Mouse (Mus musculus): ENCODE measurements around the gene Sec14l3. TPM values are rescaled to one million over a fixed set of nuclear protein-coding genes. Genes with fewer than 3 reads are reported as not detected.

Sec14l3 gene
- polyA plus RNA-seq, 1 experiment from 2014 or later: 2.1 TPM

DNA sequence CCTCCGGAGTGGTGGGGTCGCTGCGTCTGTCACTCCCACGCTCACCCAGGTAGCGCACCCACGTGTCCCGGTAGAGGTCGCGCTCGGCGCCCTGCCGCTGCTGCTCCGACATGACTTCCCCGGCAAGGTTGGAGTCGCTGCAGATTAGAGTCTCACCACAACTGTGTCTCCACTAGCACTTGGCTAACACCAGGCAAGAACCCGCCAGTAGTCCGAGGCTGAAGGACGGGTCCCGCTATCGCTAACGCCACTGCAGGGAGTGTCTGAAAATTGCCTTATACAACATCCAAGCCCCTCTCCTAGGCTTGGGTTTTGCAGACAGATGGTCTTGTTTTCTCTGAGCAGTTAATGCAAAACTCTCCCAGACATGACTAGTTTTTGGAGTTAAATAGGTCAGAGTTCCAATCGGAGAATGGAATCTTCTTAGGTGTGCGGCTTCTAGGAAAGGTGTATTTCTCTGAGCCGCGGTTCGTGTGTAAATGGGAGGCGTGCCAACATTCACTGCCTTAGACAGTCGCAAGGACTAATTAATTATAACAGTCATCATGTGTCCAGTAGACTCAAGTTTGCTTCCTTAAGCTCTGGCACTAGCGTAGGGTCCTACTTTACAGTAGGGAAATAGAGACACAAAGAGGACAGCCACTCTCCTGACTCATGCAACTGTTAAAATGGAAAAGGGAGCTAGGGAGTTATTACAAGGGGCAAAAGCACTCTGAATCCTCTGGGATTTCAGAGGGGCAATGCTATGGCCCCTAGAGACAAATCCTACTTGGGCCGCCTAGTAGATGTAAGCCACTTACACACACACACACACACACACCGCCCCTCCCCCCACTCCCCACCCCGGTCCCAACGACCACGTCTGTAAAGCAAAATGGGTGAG is 30.8 kb downstream of the Sec14l3 start, which contains the start of gene Mtfp1:
Gene Mtfp1, minus strand, starts transcription at position 275 of the 883 bp plus-strand sequence.
- Histone ChIP-seq H3K9me3 (replicated peaks; ENCODE audit: control insufficient read depth, low read length) (peaks cover 8% of the 10 kb centered on the region), H3K9ac (ENCODE audit: low read length) (peak within 1 kb of the TSS; percentile 81), H3K4me2 (ENCODE audit: low read depth, low read length) (peak within 1 kb of the TSS; percentile 64), H3K4me3 (ENCODE audit: low read length) (peak within 1 kb of the TSS; percentile 76), H3K36me3 (ENCODE audit: control insufficient read depth, insufficient read depth) (peaks cover 25% of the 10 kb centered on the region), H3K4me1 (ENCODE audit: control insufficient read depth, insufficient read depth, low read length) (peaks cover 21% of the 10 kb centered on the region), H3K27me3 (ENCODE audit: control insufficient read depth, insufficient read depth, low read length) (no peaks in the 10 kb centered on the region), H3K27ac (ENCODE audit: low read length) (peak within 1 kb of the TSS; percentile 94)
- 6% methylated on average over 34 of the region's 34 CpGs for WGBS
- peak; percentile 14; the same call in 1 of the 2 replicates for ATAC-seq (replicated peaks; ENCODE audit: extremely low read depth, insufficient read depth, low FRiP score)

DNA sequence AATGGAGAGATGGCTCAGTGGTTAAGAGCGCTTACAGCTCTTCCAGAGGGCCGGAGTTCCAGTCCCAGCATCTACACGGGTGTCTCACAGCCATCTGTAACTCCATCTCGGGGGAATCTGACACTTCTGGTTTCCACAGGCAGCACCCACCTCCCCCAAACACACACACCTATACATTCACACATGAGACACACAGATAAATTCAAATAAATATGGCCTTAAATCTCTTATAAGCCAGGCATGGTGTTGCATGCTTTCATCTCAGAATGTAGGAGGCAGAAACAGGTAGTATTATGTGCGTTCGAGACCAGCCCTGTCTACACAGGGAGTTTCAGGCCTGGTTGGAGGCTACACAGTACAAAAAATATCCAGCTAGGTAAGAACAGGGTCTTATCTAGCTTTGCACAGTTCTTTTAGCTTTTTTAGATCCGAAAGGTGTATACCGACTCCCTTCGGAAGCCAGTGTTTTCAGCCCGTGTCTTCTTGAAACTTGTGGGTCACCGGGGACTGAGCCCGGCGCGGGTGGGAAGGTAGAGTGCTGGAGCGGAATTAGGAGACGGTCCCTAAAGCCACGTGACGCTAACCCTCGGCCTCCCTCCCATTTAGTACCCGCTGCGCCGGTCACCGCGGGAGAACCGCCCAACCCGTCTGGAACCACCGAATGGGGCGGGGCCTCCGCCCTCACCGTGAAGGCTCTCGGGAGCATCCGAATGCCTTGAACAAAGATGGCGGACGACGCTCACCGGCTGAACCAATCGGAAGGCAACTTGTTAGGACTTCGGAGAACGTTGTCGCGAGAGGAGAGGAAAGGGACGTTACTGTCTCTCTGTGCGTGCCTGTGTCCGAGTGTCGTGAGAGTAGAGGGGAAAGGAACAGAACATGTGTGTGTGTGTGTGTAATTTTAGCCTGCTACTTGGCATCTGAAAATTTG is 31.7 kb downstream of the Sec14l3 start:
- Histone ChIP-seq H3K4me2 (ENCODE audit: low read depth, low read length) (peak overlapping the region; percentile 82), H3K27ac (ENCODE audit: low read length) (peak overlapping the region; percentile 94), H3K9ac (ENCODE audit: low read length) (peak overlapping the region; percentile 81), H3K4me3 (ENCODE audit: low read length) (peak overlapping the region; percentile 76), H3K4me1 (ENCODE audit: control insufficient read depth, insufficient read depth, low read length) (peaks cover 21% of the 10 kb centered on the region), H3K27me3 (ENCODE audit: control insufficient read depth, insufficient read depth, low read length) (no peaks in the 10 kb centered on the region), H3K9me3 (replicated peaks; ENCODE audit: control insufficient read depth, low read length) (peaks cover 1% of the 10 kb centered on the region; the same call in 1 of the 2 replicates), H3K36me3 (ENCODE audit: control insufficient read depth, insufficient read depth) (peaks cover 18% of the 10 kb centered on the region)
- ATAC-seq (replicated peaks; ENCODE audit: extremely low read depth, insufficient read depth, low FRiP score): peak; percentile 95
- 3% methylated on average over 45 of the region's 45 CpGs for WGBS

DNA sequence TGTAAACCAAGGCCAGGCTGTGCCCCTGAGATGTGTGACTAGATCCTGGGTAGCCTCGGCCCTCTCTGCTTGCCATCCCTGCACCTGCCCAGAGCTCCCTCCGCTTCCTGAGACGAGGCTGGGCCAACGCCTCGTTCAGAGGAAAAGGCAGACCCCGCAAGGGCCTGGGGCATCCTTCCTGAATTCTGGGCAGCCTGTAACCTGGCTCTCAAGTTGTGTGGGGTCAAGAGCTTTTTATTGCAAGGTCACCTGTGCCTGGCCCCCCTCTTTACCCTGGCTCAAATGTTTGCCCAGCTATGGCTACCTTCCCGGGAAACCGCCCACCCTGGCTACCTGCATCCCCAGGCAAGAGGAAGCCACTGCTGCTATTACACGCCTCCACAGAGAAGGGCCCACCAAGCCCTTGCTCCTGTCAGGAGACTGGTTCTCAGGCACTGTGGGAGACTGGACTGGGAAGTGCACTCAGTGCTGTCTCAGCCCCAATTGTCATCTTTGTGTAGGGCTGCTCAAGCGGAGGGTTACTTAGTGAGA is 32.5 kb downstream of the Sec14l3 start:
- 32% methylated on average over 10 of the region's 10 CpGs for WGBS
- Histone ChIP-seq H3K27me3 (ENCODE audit: control insufficient read depth, insufficient read depth, low read length) (no peaks in the 10 kb centered on the region), H3K9ac (ENCODE audit: low read length) (peak overlapping the region; percentile 78), H3K4me3 (ENCODE audit: low read length) (peak overlapping the region; percentile 56), H3K4me1 (ENCODE audit: control insufficient read depth, insufficient read depth, low read length) (peaks cover 21% of the 10 kb centered on the region), H3K9me3 (replicated peaks; ENCODE audit: control insufficient read depth, low read length) (no peaks in the 10 kb centered on the region), H3K36me3 (ENCODE audit: control insufficient read depth, insufficient read depth) (peaks cover 9% of the 10 kb centered on the region), H3K4me2 (ENCODE audit: low read depth, low read length) (peak overlapping the region; percentile 82), H3K27ac (ENCODE audit: low read length) (peak overlapping the region; percentile 93)
- peak; percentile 7; the same call in 1 of the 2 replicates for ATAC-seq (replicated peaks; ENCODE audit: extremely low read depth, insufficient read depth, low FRiP score)

DNA sequence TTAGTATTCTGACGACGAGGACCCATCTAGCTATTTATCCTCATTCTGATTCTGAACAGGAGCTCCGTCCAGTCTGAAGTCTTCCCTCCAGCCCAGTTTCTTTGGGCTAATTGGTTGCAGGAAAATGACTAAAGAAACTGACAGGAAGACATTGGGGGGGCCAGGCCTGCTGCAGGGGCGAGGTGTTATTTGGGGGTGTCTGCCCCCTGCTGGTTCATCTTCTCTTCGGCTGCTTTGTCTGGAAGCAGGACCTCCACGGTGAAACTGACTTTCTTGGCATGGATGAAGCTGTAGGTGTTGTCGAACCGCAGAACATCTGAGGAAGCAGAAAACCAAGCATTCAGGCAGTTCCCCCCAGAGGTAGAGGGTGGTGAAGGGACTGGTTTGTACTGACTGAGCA is 33.5 kb downstream of the Sec14l3 start:
- H3K9ac ChIP-seq (ENCODE audit: low read length): no peak overlapping the region
- H3K9me3 ChIP-seq (replicated peaks; ENCODE audit: control insufficient read depth, low read length): no peaks in the 10 kb centered on the region
- H3K27ac ChIP-seq (ENCODE audit: low read length): no peak overlapping the region
- peaks cover 4% of the 10 kb centered on the region; the same call in 1 of the 2 replicates for H3K36me3 ChIP-seq (ENCODE audit: control insufficient read depth, insufficient read depth)
- H3K4me3 ChIP-seq (ENCODE audit: low read length): no peak overlapping the region
- no peak overlapping the region for H3K4me2 ChIP-seq (ENCODE audit: low read depth, low read length)
- H3K4me1 ChIP-seq (ENCODE audit: control insufficient read depth, insufficient read depth, low read length): peaks cover 21% of the 10 kb centered on the region
- 65% methylated on average over 8 of the region's 8 CpGs for WGBS
- ATAC-seq (replicated peaks; ENCODE audit: extremely low read depth, insufficient read depth, low FRiP score): no peak
- H3K27me3 ChIP-seq (ENCODE audit: control insufficient read depth, insufficient read depth, low read length): no peaks in the 10 kb centered on the region

DNA sequence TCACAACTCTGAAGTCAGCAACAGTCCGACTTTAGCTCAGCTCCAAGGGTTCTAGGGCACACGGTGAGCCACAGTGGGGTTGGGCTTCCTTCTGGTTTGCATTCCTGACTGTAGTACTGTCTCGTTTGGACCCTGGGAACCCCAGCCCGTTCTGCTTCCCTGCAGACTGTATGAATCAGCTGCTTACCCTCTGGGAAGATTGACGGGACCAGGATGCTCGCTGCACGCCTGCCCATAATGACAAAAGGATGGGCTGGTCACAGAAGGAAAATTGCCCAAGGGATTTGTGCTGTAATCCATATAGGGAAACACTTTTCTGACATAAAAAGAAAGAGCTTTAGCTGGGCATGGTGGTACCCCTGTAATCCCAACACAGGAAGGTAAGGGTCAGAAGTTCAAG is 34.2 kb downstream of the Sec14l3 start:
- Histone ChIP-seq H3K9me3 (replicated peaks; ENCODE audit: control insufficient read depth, low read length) (no peaks in the 10 kb centered on the region), H3K4me1 (ENCODE audit: control insufficient read depth, insufficient read depth, low read length) (peaks cover 18% of the 10 kb centered on the region), H3K36me3 (ENCODE audit: control insufficient read depth, insufficient read depth) (no peaks in the 10 kb centered on the region), H3K9ac (ENCODE audit: low read length) (no peak overlapping the region), H3K4me3 (ENCODE audit: low read length) (no peak overlapping the region), H3K4me2 (ENCODE audit: low read depth, low read length) (no peak overlapping the region), H3K27ac (ENCODE audit: low read length) (no peak overlapping the region), H3K27me3 (ENCODE audit: control insufficient read depth, insufficient read depth, low read length) (no peaks in the 10 kb centered on the region)
- no peak for ATAC-seq (replicated peaks; ENCODE audit: extremely low read depth, insufficient read depth, low FRiP score)
- 70% methylated on average over 7 of the region's 7 CpGs for WGBS

DNA sequence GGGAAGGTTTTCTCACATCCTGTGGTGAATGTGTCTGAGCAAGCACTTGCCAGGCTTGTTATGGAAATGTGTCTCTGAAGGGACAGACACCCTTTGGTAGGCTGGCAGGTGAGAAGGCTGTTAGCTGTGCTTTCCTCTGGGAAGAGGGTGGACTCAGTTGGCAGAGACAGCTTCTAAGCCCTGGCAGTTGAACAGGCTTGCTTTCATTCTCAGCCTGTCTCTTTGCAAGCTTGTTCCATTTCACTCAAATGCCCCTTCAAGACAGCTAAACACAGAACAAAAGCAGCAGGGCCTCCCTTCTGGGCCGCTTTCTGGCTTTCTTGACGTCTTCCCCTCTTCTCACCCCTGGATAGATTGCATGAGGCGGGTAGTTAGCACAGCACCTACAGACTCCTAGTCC is 34.8 kb downstream of the Sec14l3 start:
- Histone ChIP-seq H3K27me3 (ENCODE audit: control insufficient read depth, insufficient read depth, low read length) (no peaks in the 10 kb centered on the region), H3K9ac (ENCODE audit: low read length) (no peak overlapping the region), H3K4me1 (ENCODE audit: control insufficient read depth, insufficient read depth, low read length) (peaks cover 18% of the 10 kb centered on the region), H3K9me3 (replicated peaks; ENCODE audit: control insufficient read depth, low read length) (no peaks in the 10 kb centered on the region), H3K36me3 (ENCODE audit: control insufficient read depth, insufficient read depth) (no peaks in the 10 kb centered on the region), H3K4me2 (ENCODE audit: low read depth, low read length) (no peak overlapping the region), H3K4me3 (ENCODE audit: low read length) (no peak overlapping the region), H3K27ac (ENCODE audit: low read length) (no peak overlapping the region)
- 63% methylated on average over 3 of the region's 3 CpGs for WGBS
- ATAC-seq (replicated peaks; ENCODE audit: extremely low read depth, insufficient read depth, low FRiP score): no peak

DNA sequence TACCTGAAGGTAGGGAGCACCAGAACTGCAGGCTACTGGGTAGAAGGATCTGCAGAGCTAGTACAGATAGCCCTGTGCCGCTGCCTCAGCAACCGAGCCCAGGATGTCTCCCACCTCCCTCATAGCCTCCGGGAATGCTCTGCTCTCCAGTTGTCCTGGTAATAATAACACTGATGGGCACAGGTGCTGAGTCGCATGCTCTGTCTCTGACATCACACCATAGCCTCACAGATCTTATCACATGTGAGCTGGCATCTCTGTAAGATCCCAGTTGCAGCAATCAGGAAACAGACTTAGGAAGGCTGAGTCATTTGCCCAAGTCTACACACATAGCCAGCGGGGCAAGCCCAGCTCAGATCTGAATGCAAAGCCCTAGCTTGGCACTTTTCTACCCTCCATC is 37.2 kb downstream of the Sec14l3 start:
- peaks cover 5% of the 10 kb centered on the region for H3K4me1 ChIP-seq (ENCODE audit: control insufficient read depth, insufficient read depth, low read length)
- no peak overlapping the region for H3K4me2 ChIP-seq (ENCODE audit: low read depth, low read length)
- no peak overlapping the region for H3K27ac ChIP-seq (ENCODE audit: low read length)
- 73% methylated on average over 5 of the region's 5 CpGs for WGBS
- H3K27me3 ChIP-seq (ENCODE audit: control insufficient read depth, insufficient read depth, low read length): no peaks in the 10 kb centered on the region
- H3K4me3 ChIP-seq (ENCODE audit: low read length): no peak overlapping the region
- no peaks in the 10 kb centered on the region for H3K36me3 ChIP-seq (ENCODE audit: control insufficient read depth, insufficient read depth)
- no peaks in the 10 kb centered on the region for H3K9me3 ChIP-seq (replicated peaks; ENCODE audit: control insufficient read depth, low read length)
- ATAC-seq (replicated peaks; ENCODE audit: extremely low read depth, insufficient read depth, low FRiP score): no peak
- no peak overlapping the region for H3K9ac ChIP-seq (ENCODE audit: low read length)

DNA sequence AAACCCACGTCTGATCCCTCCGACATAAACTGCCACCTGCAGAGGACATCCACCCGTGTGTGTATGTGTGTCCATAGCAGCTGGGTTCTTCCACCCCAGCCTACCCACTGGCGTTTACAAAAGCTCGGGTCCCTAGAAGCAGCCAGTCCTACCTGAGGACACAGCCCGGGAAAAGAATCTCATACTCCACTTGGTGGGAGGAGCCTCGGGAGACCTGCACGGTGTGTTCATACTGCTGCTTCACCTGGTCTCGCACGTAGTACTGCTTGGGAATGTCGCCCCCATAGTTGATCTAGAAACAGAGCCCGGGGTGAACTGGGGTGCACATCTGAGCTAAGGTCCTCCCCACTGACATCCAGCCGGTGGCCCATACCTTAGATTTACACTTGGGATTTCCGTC is 38.9 kb downstream of the Sec14l3 start:
- 81% methylated on average over 14 of the region's 14 CpGs for WGBS
- Histone ChIP-seq H3K27me3 (ENCODE audit: control insufficient read depth, insufficient read depth, low read length) (no peaks in the 10 kb centered on the region), H3K9me3 (replicated peaks; ENCODE audit: control insufficient read depth, low read length) (no peaks in the 10 kb centered on the region), H3K36me3 (ENCODE audit: control insufficient read depth, insufficient read depth) (no peaks in the 10 kb centered on the region), H3K9ac (ENCODE audit: low read length) (no peak overlapping the region), H3K27ac (ENCODE audit: low read length) (no peak overlapping the region), H3K4me1 (ENCODE audit: control insufficient read depth, insufficient read depth, low read length) (no peaks in the 10 kb centered on the region), H3K4me2 (ENCODE audit: low read depth, low read length) (no peak overlapping the region), H3K4me3 (ENCODE audit: low read length) (no peak overlapping the region)
- no peak for ATAC-seq (replicated peaks; ENCODE audit: extremely low read depth, insufficient read depth, low FRiP score)
